Mouse (Mus musculus): ENCODE data around the gene Sorbs2. TPM values are rescaled to one million over a fixed set of nuclear protein-coding genes. Genes with fewer than 3 reads are reported as not detected.

The Sorbs2 gene
- total and polyA plus RNA-seq, 2 experiments from 2014 or later: 33.2 to 88.8 TPM

GRCm38 (mm10) chr8:45587011-45587410 is 79.4 kb downstream of the Sorbs2 start:
- ATAC-seq (no peak; the same call in 1 of the 2 replicates), DNase-seq (no peak)
- WGBS: 89% methylated on average over 9 of the region's 9 CpGs
- Histone ChIP-seq H3K9ac (no peak overlapping the region), H3K4me1 (ENCODE audit: insufficient read depth) (no peaks in the 10 kb centered on the region), H3K9me3 (ENCODE audit: low read length) (no peaks in the 10 kb centered on the region), H3K27me3 (ENCODE audit: insufficient read depth, low read length) (no peaks in the 10 kb centered on the region), H3K4me3 (ENCODE audit: low read depth, low read length) (no peak overlapping the region), H3K36me3 (ENCODE audit: insufficient read depth) (no peaks in the 10 kb centered on the region), H3K4me2 (ENCODE audit: low read depth) (no peak overlapping the region), H3K27ac (ENCODE audit: low read depth, low read length) (no peak overlapping the region)
- TF ChIP-seq CTCF (IDR thresholded peaks at IDR 0.05; ENCODE audit: low read depth): no peak

- WGBS: 49% methylated on average over 4 of the region's 4 CpGs
- H3K27me3 ChIP-seq (ENCODE audit: insufficient read depth, low read length): no peaks in the 10 kb centered on the region
- no peak for ATAC-seq
Measured at GRCm38 (mm10) chr8:45591888-45592287, 84.3 kb downstream of the Sorbs2 start.

GRCm38 (mm10) chr8:45593711-45594110 is 86.1 kb downstream of the Sorbs2 start:
- Histone ChIP-seq H3K4me3 (ENCODE audit: low read depth, low read length) (no peak overlapping the region), H3K27ac (ENCODE audit: low read depth, low read length) (no peak overlapping the region), H3K27me3 (ENCODE audit: insufficient read depth, low read length) (no peaks in the 10 kb centered on the region), H3K36me3 (ENCODE audit: insufficient read depth) (no peaks in the 10 kb centered on the region), H3K9me3 (ENCODE audit: low read length) (no peaks in the 10 kb centered on the region), H3K4me1 (ENCODE audit: insufficient read depth) (no peaks in the 10 kb centered on the region), H3K9ac (no peak overlapping the region), H3K4me2 (ENCODE audit: low read depth) (no peak overlapping the region)
- DNase-seq (no peak), ATAC-seq (no peak)
- WGBS: 90% methylated on average over 5 of the region's 5 CpGs
- TF ChIP-seq CTCF (IDR thresholded peaks at IDR 0.05; ENCODE audit: low read depth): no peak

More at GRCm38 (mm10) chr8:45591888-45592287, 84.3 kb downstream of the Sorbs2 start:
- DNase-seq: no peak
- H3K4me2 ChIP-seq (ENCODE audit: low read depth): no peak overlapping the region
- no peak overlapping the region for H3K4me3 ChIP-seq (ENCODE audit: low read depth, low read length)
- no peak for TF ChIP-seq CTCF (IDR thresholded peaks at IDR 0.05; ENCODE audit: low read depth)
- no peaks in the 10 kb centered on the region for H3K4me1 ChIP-seq (ENCODE audit: insufficient read depth)
- no peak overlapping the region for H3K9ac ChIP-seq
- H3K36me3 ChIP-seq (ENCODE audit: insufficient read depth): no peaks in the 10 kb centered on the region
- H3K9me3 ChIP-seq (ENCODE audit: low read length): no peaks in the 10 kb centered on the region
- no peak overlapping the region for H3K27ac ChIP-seq (ENCODE audit: low read depth, low read length)

- WGBS: 81% methylated on average over 1 of the region's 1 CpGs
- DNase-seq: no peak
- Histone ChIP-seq H3K4me2 (ENCODE audit: low read depth) (no peak overlapping the region), H3K27me3 (ENCODE audit: insufficient read depth, low read length) (no peaks in the 10 kb centered on the region), H3K9me3 (ENCODE audit: low read length) (no peaks in the 10 kb centered on the region), H3K4me1 (ENCODE audit: insufficient read depth) (no peaks in the 10 kb centered on the region), H3K9ac (no peak overlapping the region), H3K27ac (ENCODE audit: low read depth, low read length) (no peak overlapping the region), H3K4me3 (ENCODE audit: low read depth, low read length) (no peak overlapping the region), H3K36me3 (ENCODE audit: insufficient read depth) (no peaks in the 10 kb centered on the region)
- ATAC-seq: no peak
- no peak for TF ChIP-seq CTCF (IDR thresholded peaks at IDR 0.05; ENCODE audit: low read depth)
Measured at GRCm38 (mm10) chr8:45595983-45596382, 88.4 kb downstream of the Sorbs2 start.

- Histone ChIP-seq H3K36me3 (ENCODE audit: insufficient read depth) (no peaks in the 10 kb centered on the region), H3K4me3 (ENCODE audit: low read depth, low read length) (no peak overlapping the region), H3K9me3 (ENCODE audit: low read length) (no peaks in the 10 kb centered on the region), H3K27me3 (ENCODE audit: insufficient read depth, low read length) (no peaks in the 10 kb centered on the region), H3K27ac (ENCODE audit: low read depth, low read length) (no peak overlapping the region), H3K9ac (no peak overlapping the region), H3K4me2 (ENCODE audit: low read depth) (no peak overlapping the region), H3K4me1 (ENCODE audit: insufficient read depth) (no peaks in the 10 kb centered on the region)
- TF ChIP-seq CTCF (IDR thresholded peaks at IDR 0.05; ENCODE audit: low read depth): no peak
- no peak for DNase-seq
- WGBS: 89% methylated on average over 2 of the region's 2 CpGs
- no peak for ATAC-seq
Measured at GRCm38 (mm10) chr8:45596591-45596990, 89.0 kb downstream of the Sorbs2 start.

- ATAC-seq (no peak), DNase-seq (no peak)
- Histone ChIP-seq H3K27me3 (ENCODE audit: insufficient read depth, low read length) (no peaks in the 10 kb centered on the region), H3K27ac (ENCODE audit: low read depth, low read length) (no peak overlapping the region), H3K4me3 (ENCODE audit: low read depth, low read length) (no peak overlapping the region), H3K4me2 (ENCODE audit: low read depth) (no peak overlapping the region), H3K9ac (no peak overlapping the region), H3K4me1 (ENCODE audit: insufficient read depth) (no peaks in the 10 kb centered on the region), H3K36me3 (ENCODE audit: insufficient read depth) (no peaks in the 10 kb centered on the region), H3K9me3 (ENCODE audit: low read length) (no peaks in the 10 kb centered on the region)
- TF ChIP-seq CTCF (IDR thresholded peaks at IDR 0.05; ENCODE audit: low read depth): no peak
- WGBS: 88% methylated on average over 7 of the region's 7 CpGs
Measured at GRCm38 (mm10) chr8:45597631-45598420, 90.2 kb downstream of the Sorbs2 start.

- H3K4me1 ChIP-seq (ENCODE audit: insufficient read depth): no peaks in the 10 kb centered on the region
- no peaks in the 10 kb centered on the region for H3K36me3 ChIP-seq (ENCODE audit: insufficient read depth)
- no peak overlapping the region for H3K4me2 ChIP-seq (ENCODE audit: low read depth)
- WGBS: 65% methylated on average over 2 of the region's 2 CpGs
- DNase-seq: no peak
- no peak overlapping the region for H3K27ac ChIP-seq (ENCODE audit: low read depth, low read length)
- TF ChIP-seq CTCF (IDR thresholded peaks at IDR 0.05; ENCODE audit: low read depth): no peak
- no peak overlapping the region for H3K9ac ChIP-seq
- H3K27me3 ChIP-seq (ENCODE audit: insufficient read depth, low read length): no peaks in the 10 kb centered on the region
- no peak overlapping the region for H3K4me3 ChIP-seq (ENCODE audit: low read depth, low read length)
- no peaks in the 10 kb centered on the region for H3K9me3 ChIP-seq (ENCODE audit: low read length)
- no peak for ATAC-seq
Measured at GRCm38 (mm10) chr8:45598883-45599282, 91.3 kb downstream of the Sorbs2 start.
